Mouse (Mus musculus) megakaryocyte, adult 5-6 weeks (primary cell): ENCODE results near the gene Adamts9. TPM values are rescaled to one million over a fixed set of nuclear protein-coding genes. Genes with fewer than 3 reads are reported as not detected.

Experiments used
- ATAC-seq: 2 replicates; pipeline ENCODE4 v1.8.0; 2016; ENCODE audit warnings: mild to moderate bottlenecking, inconsistent platforms; ENCODE audit not compliant: poor library complexity, severe bottlenecking
- total RNA-seq, 2 experiments: library from RNA; stranded (forward) in 1 of 2; stranded (reverse) in 1 of 2; fragments of 153-499, 151-499 nt in 1 of 2; fragments of 221-1000, 200-1000 nt in 1 of 2; gene quantifications; 2 replicates each; pipeline versions ENCODE4 v1.2.3 to v1.2.4; 2015 to 2017

Adamts9 gene
- total RNA-seq, 2 experiments from 2014 or later = 0.44 TPM; not detected in 1

DNA sequence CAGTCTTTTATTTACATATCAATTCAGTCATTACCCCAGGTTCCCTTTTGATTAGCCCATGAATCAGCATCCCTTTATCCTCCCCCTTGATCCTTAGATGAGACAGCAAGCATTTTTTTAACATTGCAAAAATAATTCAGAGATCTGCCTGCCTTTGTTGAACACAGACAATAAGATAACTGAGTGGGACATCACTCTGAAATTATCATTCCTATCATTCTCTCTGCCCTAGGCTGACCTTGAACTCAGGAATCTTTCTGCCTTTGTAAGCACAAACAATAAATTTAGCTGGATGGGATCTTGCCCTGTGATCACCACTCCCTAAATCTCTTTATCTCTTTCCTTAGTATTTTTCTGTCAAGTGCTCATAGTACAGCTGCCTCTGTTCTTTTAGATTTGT, 209.6 kb downstream of the Adamts9 start:
- no peak for ATAC-seq

GRCm38 (mm10) chr6:92728514-92728913, 214.8 kb downstream of the Adamts9 start:
- no peak for ATAC-seq

GRCm38 (mm10) chr6:92728084-92728483, 215.2 kb downstream of the Adamts9 start:
- ATAC-seq = peak; percentile 47; the same call in 1 of the 2 replicates

GRCm38 (mm10) chr6:92727351-92727986, 215.8 kb downstream of the Adamts9 start:
- no peak for ATAC-seq

DNA sequence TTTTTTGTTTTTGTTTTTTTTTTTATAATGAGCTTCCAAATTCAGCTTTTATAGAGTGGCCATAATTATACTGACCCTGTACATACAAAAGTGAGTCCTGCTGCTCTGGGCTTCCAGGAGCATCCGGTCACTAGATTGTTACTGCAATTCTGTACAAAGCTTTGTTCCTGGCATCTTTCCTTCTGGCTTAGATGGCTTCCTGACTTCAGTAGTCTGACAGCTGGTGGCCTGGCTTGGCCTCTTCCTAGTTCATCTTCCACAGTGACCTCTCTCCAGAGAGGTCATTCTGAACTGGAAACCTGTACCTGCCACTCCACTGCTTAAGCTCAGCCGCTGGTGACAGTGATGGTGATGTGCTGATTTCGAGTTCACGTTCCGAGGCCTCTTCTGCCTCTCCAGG, 217.2 kb downstream of the Adamts9 start:
- no peak for ATAC-seq

DNA sequence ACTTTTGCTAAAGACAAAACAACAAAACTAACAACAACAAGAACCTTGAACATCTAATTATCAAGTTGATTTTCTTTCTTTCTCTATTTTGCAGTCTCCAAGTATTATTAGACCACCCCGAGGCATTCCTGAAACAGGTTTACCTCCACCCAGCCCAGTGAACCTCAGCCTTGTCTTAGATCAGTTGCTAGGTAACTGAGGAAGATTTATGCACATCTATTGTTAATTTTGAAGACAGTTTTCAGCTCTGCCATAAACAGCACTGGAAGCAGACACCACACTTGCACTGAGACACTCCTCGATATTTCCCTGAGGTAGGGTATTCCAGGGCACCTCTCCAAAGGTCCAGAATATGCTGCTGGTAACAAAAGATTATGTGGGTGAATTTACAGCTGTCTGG, 218.9 kb downstream of the Adamts9 start:
- no peak for ATAC-seq

Other genes with a start within 250 kb of the Adamts9 start
- 0.02 TPM in 1 of 2 replicates, not detected in the other for gene Prickle2, start 237.3 kb downstream of the Adamts9 start, total RNA-seq (2015)
- not detected in 2 replicates for gene Prickle2, start 237.3 kb downstream of the Adamts9 start, total RNA-seq (2017)
- not detected in 2 replicates for gene A730049H05Rik, start 127.0 kb downstream of the Adamts9 start, total RNA-seq (2015)
- gene A730049H05Rik, start 127.0 kb downstream of the Adamts9 start, total RNA-seq (2017) = not detected in 2 replicates
- gene Gm15737, start 74.1 kb downstream of the Adamts9 start, total RNA-seq (2015) = not detected in 2 replicates
- gene Gm15737, start 74.1 kb downstream of the Adamts9 start, total RNA-seq (2017) = not detected in 2 replicates